Mouse (Mus musculus): ENCODE measurements around the gene Myo5a.

GRCm38 (mm10) chr9:75160525-75160924, 89.7 kb downstream of the Myo5a start:
- no peak for TF ChIP-seq POLR2A (IDR thresholded peaks at IDR 0.05; ENCODE audit: borderline replicate concordance, insufficient read depth, low read length)
- TF ChIP-seq CTCF (IDR thresholded peaks at IDR 0.05; ENCODE audit: borderline replicate concordance, insufficient read depth, low read depth, low read length), result no peak

Measured in cerebellum, adult 2 months (tissue).